Comparison of ENCODE assay signal across 25 mouse cellular contexts in the genomic region with DNA sequence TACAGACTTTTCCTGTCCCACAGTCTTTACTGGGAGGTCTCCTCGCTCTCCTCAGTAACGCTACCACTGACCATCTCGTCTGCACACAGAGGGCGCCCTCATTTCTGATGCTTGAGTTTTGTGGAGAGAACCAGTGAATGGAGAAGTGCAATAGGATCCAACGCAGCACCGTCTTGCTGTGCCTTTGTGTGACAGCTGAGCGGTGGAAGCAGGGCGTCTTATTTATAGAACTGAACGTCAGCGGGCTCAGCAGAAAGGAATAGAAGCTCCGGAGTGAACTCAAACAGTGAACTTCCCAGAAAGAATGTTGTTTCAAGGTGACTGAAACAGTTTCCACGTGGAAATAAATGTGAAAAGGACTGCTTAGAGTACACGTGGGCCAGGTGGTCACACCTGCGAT. TPM values are rescaled to one million over a fixed set of nuclear protein-coding genes. Genes with fewer than 3 reads are reported as not detected.
A peak's percentile ranks its signal among the peaks of the same experiment; 100 is the strongest.
DNase-seq lines count a peak whose midpoint lies in the region; ATAC-seq and TF ChIP-seq lines count a peak whose summit lies in the region.
"Had no signal": no experiment of that assay in that cellular context is flagged by ENCODE, and none has a peak within 500 bp of the region (broad histone marks: within the 10 kb centered on the region; RNA-seq: fewer than 3 reads in every experiment).

No protein-coding gene starts in this region.

- no peak for TF ChIP-seq EP300 in heart, postnatal 0 days (IDR thresholded peaks at IDR 0.05; ENCODE audit: low read depth)

- WGBS in midbrain, embryonic 14.5 days = 46% methylated on average over 14 of the region's 14 CpGs
- 55% methylated on average over 14 of the region's 14 CpGs for whole genome bisulfite sequencing in midbrain, embryonic 15.5 days
- WGBS in heart, embryonic 10.5 days = 57% methylated on average over 14 of the region's 14 CpGs
- 36% methylated on average over 14 of the region's 14 CpGs for WGBS in heart, postnatal 0 days
- WGBS in thymus, adult 2 months = 93% methylated on average over 14 of the region's 14 CpGs

- H3K9me3 ChIP-seq in midbrain, embryonic 14.5 days (ENCODE audit: control insufficient read depth, low read length) = no peaks in the 10 kb centered on the region
- no peaks in the 10 kb centered on the region for H3K9me3 ChIP-seq in midbrain, embryonic 15.5 days
- H3K9me3 ChIP-seq in heart, embryonic 10.5 days = no peaks in the 10 kb centered on the region
- H3K9me3 ChIP-seq in heart, postnatal 0 days (replicated peaks; ENCODE audit: control insufficient read depth, low read length) = no peaks in the 10 kb centered on the region
- H3K9me3 ChIP-seq: embryonic facial prominence, embryonic 13.5 days; liver, embryonic 15.5 days; megakaryocyte, embryonic 14.5 days; neural tube, embryonic 13.5 days; stomach, embryonic 15.5 days had no signal

- ATAC-seq in midbrain, embryonic 14.5 days (ENCODE audit: low FRiP score, low TSS enrichment) = no peak
- ATAC-seq in midbrain, embryonic 15.5 days (replicated peaks) = no peak
- peak; percentile 88 for ATAC-seq in heart, postnatal 0 days (ENCODE audit: insufficient read depth, low read depth)
- ATAC-seq: activated CD4-positive, CD25-positive, alpha-beta regulatory T cell, adult 4 months; hindbrain, postnatal 0 days; Patski had no signal

- no peak overlapping the region for H3K27ac ChIP-seq in midbrain, embryonic 14.5 days (replicated peaks; ENCODE audit: low read depth, low read length)
- no peak overlapping the region for H3K27ac ChIP-seq in midbrain, embryonic 15.5 days
- H3K27ac ChIP-seq in heart, embryonic 10.5 days = peak overlapping the region; percentile 36; the same call in 1 of the 2 replicates
- H3K27ac ChIP-seq in heart, postnatal 0 days (ENCODE audit: low read depth) = peak overlapping the region; percentile 39; the same call in 1 of the 2 replicates
- H3K27ac ChIP-seq in thymus, adult 2 months (ENCODE audit: control insufficient read depth, insufficient read depth, low read length) = no peak overlapping the region
- H3K27ac ChIP-seq: embryonic facial prominence, embryonic 13.5 days; hindbrain, postnatal 0 days; kidney, postnatal 0 days; layer of hippocampus, adult 2 months; liver, embryonic 15.5 days; neural tube, embryonic 13.5 days; stomach, embryonic 15.5 days had no signal

- H3K4me3 ChIP-seq in midbrain, embryonic 14.5 days (replicated peaks; ENCODE audit: low read depth, low read length) = no peak overlapping the region
- H3K4me3 ChIP-seq in midbrain, embryonic 15.5 days = no peak overlapping the region
- no peak overlapping the region for H3K4me3 ChIP-seq in heart, embryonic 10.5 days
- no peak overlapping the region for H3K4me3 ChIP-seq in heart, postnatal 0 days (ENCODE audit: low read depth, low read length)
- H3K4me3 ChIP-seq in thymus, adult 2 months (ENCODE audit: control insufficient read depth, insufficient read depth, low read length) = no peak overlapping the region
- H3K4me3 ChIP-seq: embryonic facial prominence, embryonic 13.5 days; layer of hippocampus, adult 2 months; liver, embryonic 15.5 days; megakaryocyte, embryonic 14.5 days; neural tube, embryonic 13.5 days; stomach, embryonic 15.5 days had no signal

- no peaks in the 10 kb centered on the region for H3K4me1 ChIP-seq in midbrain, embryonic 14.5 days (ENCODE audit: control insufficient read depth, insufficient read depth, low read length)
- H3K4me1 ChIP-seq in midbrain, embryonic 15.5 days = no peaks in the 10 kb centered on the region
- H3K4me1 ChIP-seq in heart, embryonic 10.5 days = peaks cover 6% of the 10 kb centered on the region; the same call in 1 of the 2 replicates
- H3K4me1 ChIP-seq in heart, postnatal 0 days (ENCODE audit: control insufficient read depth, insufficient read depth) = 0 out of 2 replicates have a peak, but pooled peaks cover 8% of the 10 kb centered on the region
- no peaks in the 10 kb centered on the region for H3K4me1 ChIP-seq in thymus, adult 2 months (replicated peaks; ENCODE audit: control insufficient read depth, insufficient read depth, low read length)
- H3K4me1 ChIP-seq: embryonic facial prominence, embryonic 13.5 days; liver, embryonic 15.5 days; neural tube, embryonic 13.5 days; stomach, embryonic 15.5 days had no signal

- no peaks in the 10 kb centered on the region for H3K27me3 ChIP-seq in midbrain, embryonic 14.5 days (ENCODE audit: control insufficient read depth, insufficient read depth, low read length)
- no peaks in the 10 kb centered on the region for H3K27me3 ChIP-seq in midbrain, embryonic 15.5 days (replicated peaks)
- no peaks in the 10 kb centered on the region for H3K27me3 ChIP-seq in heart, embryonic 10.5 days (ENCODE audit: insufficient read depth, poor library complexity, severe bottlenecking)
- H3K27me3 ChIP-seq in heart, postnatal 0 days (ENCODE audit: control insufficient read depth, insufficient read depth, low read length) = no peaks in the 10 kb centered on the region
- H3K27me3 ChIP-seq in thymus, adult 2 months (ENCODE audit: control insufficient read depth, insufficient read depth, low read length) = no peaks in the 10 kb centered on the region
- H3K27me3 ChIP-seq: embryonic facial prominence, embryonic 13.5 days; liver, embryonic 15.5 days; megakaryocyte, embryonic 14.5 days; neural tube, embryonic 13.5 days; Patski; stomach, embryonic 15.5 days had no signal

- peaks cover 41% of the 10 kb centered on the region for H3K36me3 ChIP-seq in midbrain, embryonic 14.5 days (ENCODE audit: control insufficient read depth, insufficient read depth, low read length)
- peaks cover 15% of the 10 kb centered on the region; the same call in 1 of the 2 replicates for H3K36me3 ChIP-seq in midbrain, embryonic 15.5 days (replicated peaks)
- peaks cover 40% of the 10 kb centered on the region for H3K36me3 ChIP-seq in heart, embryonic 10.5 days
- H3K36me3 ChIP-seq in heart, postnatal 0 days (replicated peaks; ENCODE audit: control insufficient read depth, insufficient read depth, low read length) = peaks cover 46% of the 10 kb centered on the region
- peaks cover 11% of the 10 kb centered on the region; the same call in 1 of the 2 replicates for H3K36me3 ChIP-seq in thymus, adult 2 months (ENCODE audit: control insufficient read depth, insufficient read depth, low read length)

- no peak for TF ChIP-seq CTCF in heart, postnatal 0 days (IDR thresholded peaks at IDR 0.05; ENCODE audit: low read depth)
- TF ChIP-seq CTCF in thymus, adult 2 months (IDR thresholded peaks at IDR 0.05; ENCODE audit: borderline replicate concordance, control insufficient read depth, extremely low read depth, insufficient read depth, low read length, poor library complexity) = no peak

- no peak overlapping the region for H3K9ac ChIP-seq in midbrain, embryonic 14.5 days (replicated peaks; ENCODE audit: low read length)
- H3K9ac ChIP-seq in midbrain, embryonic 15.5 days = no peak overlapping the region
- no peak overlapping the region for H3K9ac ChIP-seq in heart, postnatal 0 days (replicated peaks; ENCODE audit: low read depth, low read length)
- H3K9ac ChIP-seq: embryonic facial prominence, embryonic 13.5 days; liver, embryonic 15.5 days; neural tube, embryonic 13.5 days; stomach, embryonic 15.5 days had no signal

- peak; percentile 43 for DNase-seq in gastrocnemius, adult 18-20 months (ENCODE audit: low spot score)
- no peak for DNase-seq in gastrocnemius, postnatal 10 days
- DNase-seq in midbrain, embryonic 14.5 days = peak; percentile 32
- DNase-seq in heart, embryonic 10.5 days (ENCODE audit: low spot score) = no peak
- DNase-seq in heart, postnatal 0 days (ENCODE audit: low spot score) = peak; percentile 77
- no peak for DNase-seq in thymus, postnatal 10 days (ENCODE audit: low spot score in 2 of 2)
- DNase-seq in thymus, adult 2 months = no peak
- DNase-seq: adrenal gland, postnatal 36 days; B cell, adult 2 months; cerebellum, adult 9-10 months; kidney, adult 11 months; lung, postnatal 10 days; spleen, adult 18-20 months; thymus, postnatal 14 days had no signal

- no peak for TF ChIP-seq POLR2A in thymus, adult 2 months (IDR thresholded peaks at IDR 0.05; ENCODE audit: control insufficient read depth, extremely low read depth, insufficient read depth, low read length, poor library complexity)

- no peak overlapping the region for H3K4me2 ChIP-seq in midbrain, embryonic 14.5 days (ENCODE audit: low read length)
- no peak overlapping the region for H3K4me2 ChIP-seq in midbrain, embryonic 15.5 days
- peak overlapping the region; percentile 5; the same call in 1 of the 2 replicates for H3K4me2 ChIP-seq in heart, postnatal 0 days (ENCODE audit: low read depth, low read length)
- H3K4me2 ChIP-seq: embryonic facial prominence, embryonic 13.5 days; liver, embryonic 15.5 days; neural tube, embryonic 13.5 days; stomach, embryonic 15.5 days had no signal

RNA-seq across cellular contexts. Expression of a gene that starts 25.7 kb away (rescaled TPM):
- 10 to 100 TPM; 31.4 to 36.1 TPM for total RNA-seq in gastrocnemius, adult 18-20 months (2021)
- total RNA-seq in gastrocnemius, postnatal 10 days (2021) = 10 to 100 TPM; 33.2 TPM
- 33.4 and 38.8 TPM in 2 replicates for polyA plus RNA-seq in midbrain, embryonic 14.5 days (2014; fragmentation: Nextera tagmentation; extraction: Ambion mirVana)
- 43.8 and 44.0 TPM in 2 replicates for polyA plus RNA-seq in midbrain, embryonic 15.5 days (2015; fragmentation: Nextera tagmentation; extraction: Ambion mirVana)
- 43.6 and 46.3 TPM in 2 replicates for polyA plus RNA-seq in heart, embryonic 10.5 days (2016; fragmentation: Nextera tagmentation; extraction: Ambion mirVana)
- 37.7 and 70.0 TPM in 2 replicates for total RNA-seq in heart, postnatal 0 days (2014; rRNA removed; ENCODE audit: low replicate concordance)
- polyA plus RNA-seq in heart, postnatal 0 days (2015; fragmentation: Nextera tagmentation; extraction: Ambion mirVana) = 38.0 and 41.6 TPM in 2 replicates
- polyA plus RNA-seq in thymus, adult 2 months (2012; rRNA removed) = 19.2 and 21.9 TPM in 2 replicates

RNA-seq across cellular contexts. Expression of a gene that starts 30.1 kb away (rescaled TPM):
- 1 to 10 TPM; 6.0 to 6.2 TPM for total RNA-seq in gastrocnemius, adult 18-20 months (2021)
- total RNA-seq in gastrocnemius, postnatal 10 days (2021) = 10 to 100 TPM in 1 of 2 experiments, 1 to 10 TPM in 1; 9.7 to 12.6 TPM
- 17.9 and 21.8 TPM in 2 replicates for polyA plus RNA-seq in midbrain, embryonic 14.5 days (2014; fragmentation: Nextera tagmentation; extraction: Ambion mirVana)
- polyA plus RNA-seq in midbrain, embryonic 15.5 days (2015; fragmentation: Nextera tagmentation; extraction: Ambion mirVana) = 16.8 TPM in 2 replicates
- polyA plus RNA-seq in heart, embryonic 10.5 days (2016; fragmentation: Nextera tagmentation; extraction: Ambion mirVana) = 38.9 and 40.7 TPM in 2 replicates
- total RNA-seq in heart, postnatal 0 days (2014; rRNA removed; ENCODE audit: low replicate concordance) = 15.8 and 17.3 TPM in 2 replicates
- 25.2 and 28.4 TPM in 2 replicates for polyA plus RNA-seq in heart, postnatal 0 days (2015; fragmentation: Nextera tagmentation; extraction: Ambion mirVana)
- 13.2 and 13.7 TPM in 2 replicates for polyA plus RNA-seq in thymus, adult 2 months (2012; rRNA removed)

Comparison
In these comparisons a context has a peak if more than half of its experiments do, and no peak if none do; other contexts are left out.
1. DNase-seq: peak in gastrocnemius, adult 18-20 months (single experiment), midbrain, embryonic 14.5 days (single experiment) and heart, postnatal 0 days (single experiment); none in gastrocnemius, postnatal 10 days (single experiment), heart, embryonic 10.5 days (single experiment), thymus, postnatal 10 days (0 of 2) and thymus, adult 2 months (single experiment).
2. H3K27ac ChIP-seq: peak in heart, embryonic 10.5 days (single experiment) and heart, postnatal 0 days (single experiment); none in midbrain, embryonic 14.5 days (single experiment), midbrain, embryonic 15.5 days (single experiment) and thymus, adult 2 months (single experiment).